Mouse (Mus musculus) lung, embryonic 14.5 days (tissue): ENCODE measurements around the gene Tnrc6b. TPM values are rescaled to one million over a fixed set of nuclear protein-coding genes. Genes with fewer than 3 reads are reported as not detected.

ENCODE experiments used
- ATAC-seq: fragments of 200-750 bp; cut with Nextera tagmentation; 2 replicates; pipeline ENCODE4 v1.8.0; 2017; ENCODE audit warnings: mild to moderate bottlenecking, moderate TSS enrichment, moderate library complexity; ENCODE audit not compliant: insufficient read depth
- DNase-seq: peaks from one replicate; pipeline ENCODE4 v3.0.0-alpha.2; 2015
- H3K27ac ChIP-seq: fragments of 300-500 bp; sonication (generic); 2 replicates; pipeline ENCODE4 v1.5.1; 2014; ENCODE audit warnings: low read depth, mild to moderate bottlenecking, moderate library complexity
- H3K27me3 ChIP-seq: fragments of 300-500 bp; sonication (generic); 2 replicates; pipeline ENCODE4 v1.6.1; 2014; ENCODE audit warnings: low read length, control low read depth; ENCODE audit not compliant: insufficient read depth
- H3K36me3 ChIP-seq: fragments of 300-500 bp; sonication (generic); 2 replicates; pipeline ENCODE4 v1.6.1; 2014; ENCODE audit warnings: control low read depth; ENCODE audit not compliant: insufficient read depth
- H3K4me1 ChIP-seq: fragments of 300-500 bp; sonication (generic); 2 replicates; pipeline ENCODE4 v1.6.1; 2014; ENCODE audit warnings: antibody characterized with exemption, control low read depth; ENCODE audit not compliant: insufficient read depth
- H3K4me2 ChIP-seq: fragments of 300-500 bp; sonication (generic); 2 replicates; pipeline ENCODE4 v1.6.1; 2014; ENCODE audit warnings: mild to moderate bottlenecking
- H3K4me3 ChIP-seq: fragments of 300-500 bp; sonication (generic); 2 replicates; pipeline ENCODE4 v1.5.1; 2014; ENCODE audit warnings: low read depth, low read length
- H3K9ac ChIP-seq: fragments of 300-500 bp; sonication (generic); 2 replicates; pipeline ENCODE4 v1.6.1; 2014
- H3K9me3 ChIP-seq: fragments of 300-500 bp; sonication (generic); 2 replicates; pipeline ENCODE4 v1.6.1; 2016; ENCODE audit warnings: low read depth, low read length, control low read depth
- CTCF ChIP-seq: IDR thresholded peaks from 2 replicates; pipeline ENCODE4 v1.5.1; 2016; ENCODE audit warnings: antibody characterized with exemption, low read depth
- WGBS: fragments of 180-500 bp; shearing (Covaris S2); extraction: QIAGEN DNeasy Blood & Tissue Kit; methylation state at CpG from one replicate; pipeline ENCODE4 v1.1.7; 2014; 5-methylcytosine and 5-hydroxymethylcytosine counted together
- polyA plus RNA-seq: library from polyadenylated mRNA; unstranded; fragments of >200 nt; fragmentation: Nextera tagmentation; extraction: Ambion mirVana; gene quantifications from 2 replicates; pipeline ENCODE4 v1.2.1, GENCODE M21; 2014

The Tnrc6b gene
- polyA plus RNA-seq, 1 experiment from 2014 or later = 17.5 TPM

DNA sequence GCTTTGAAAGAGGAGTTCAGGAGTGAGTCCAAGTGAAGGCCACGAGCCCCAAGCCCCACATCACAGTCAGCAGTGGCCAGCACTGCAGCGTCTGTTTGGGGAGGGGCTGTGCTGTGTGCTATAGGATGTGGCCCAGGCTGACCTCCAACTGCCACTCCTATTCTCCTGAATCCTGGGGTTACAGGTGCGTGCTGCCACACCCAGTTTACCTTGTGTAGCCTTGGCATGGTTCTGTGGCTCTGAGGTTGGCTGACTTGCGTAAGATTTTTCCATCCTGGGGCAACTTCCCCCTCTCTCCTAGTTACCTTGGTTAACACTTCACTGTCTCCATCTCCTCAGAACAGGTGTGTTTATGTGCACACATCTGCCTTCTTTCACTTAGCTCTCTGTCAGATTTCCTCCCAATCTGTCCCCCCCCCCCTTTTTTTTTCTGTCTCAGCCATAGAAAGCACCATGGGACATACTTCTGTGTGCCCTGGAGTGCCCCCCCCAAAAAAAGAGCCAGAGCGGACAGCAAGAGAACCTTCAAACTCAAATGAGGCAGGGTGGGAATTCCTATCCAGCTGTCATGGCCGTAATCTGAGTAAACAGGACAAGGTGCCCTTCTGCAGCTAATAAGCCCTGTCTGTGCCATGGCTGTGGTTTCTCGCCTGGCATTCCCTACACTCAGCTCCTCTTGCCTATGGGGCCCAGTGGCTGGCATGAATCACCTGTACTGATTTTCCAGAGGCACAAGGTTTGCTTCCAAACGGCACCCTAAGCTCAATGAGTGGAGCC, 9.4 kb upstream of the Tnrc6b start:
- H3K4me2 ChIP-seq = no peak overlapping the region
- WGBS = 67% methylated on average over 8 of the region's 8 CpGs

DNA sequence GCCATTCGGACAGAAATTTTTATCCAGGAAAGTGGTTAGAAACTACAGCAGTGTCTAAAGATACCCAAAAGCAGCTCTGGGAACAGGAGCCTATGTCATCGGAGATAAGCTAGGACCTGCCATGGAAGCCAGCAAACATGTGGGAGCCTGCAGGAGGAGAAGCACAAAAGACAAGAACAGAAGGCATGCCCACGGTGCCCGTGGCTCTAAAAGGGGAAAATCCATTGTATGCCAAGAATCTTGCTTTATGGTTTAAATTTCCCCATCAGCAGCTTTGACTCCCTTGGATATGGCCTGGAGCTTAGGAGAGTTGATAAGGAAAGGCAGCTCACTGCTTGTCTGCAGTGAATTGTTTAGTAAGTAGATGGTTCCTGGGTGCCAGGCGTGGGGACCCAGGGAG, 8.2 kb upstream of the Tnrc6b start:
- Histone ChIP-seq H3K27ac (no peak overlapping the region), H3K36me3 (no peaks in the 10 kb centered on the region), H3K9ac (no peak overlapping the region), H3K4me3 (no peak overlapping the region), H3K4me2 (no peak overlapping the region), H3K9me3 (no peaks in the 10 kb centered on the region), H3K27me3 (no peaks in the 10 kb centered on the region), H3K4me1 (0 out of 2 replicates have a peak, but pooled peaks cover 20% of the 10 kb centered on the region)
- DNase-seq (no peak), ATAC-seq (no peak)
- no peak for TF ChIP-seq CTCF
- 79% methylated on average over 5 of the region's 5 CpGs for WGBS

More for the DNA sequence above, 9.4 kb upstream of the Tnrc6b start:
- H3K27ac ChIP-seq = no peak overlapping the region
- H3K9ac ChIP-seq = no peak overlapping the region
- H3K9me3 ChIP-seq = no peaks in the 10 kb centered on the region
- no peak for DNase-seq
- H3K36me3 ChIP-seq = no peaks in the 10 kb centered on the region
- no peaks in the 10 kb centered on the region for H3K27me3 ChIP-seq
- no peak for ATAC-seq
- H3K4me3 ChIP-seq = no peak overlapping the region
- H3K4me1 ChIP-seq = 0 out of 2 replicates have a peak, but pooled peaks cover 8% of the 10 kb centered on the region
- TF ChIP-seq CTCF = no peak

DNA sequence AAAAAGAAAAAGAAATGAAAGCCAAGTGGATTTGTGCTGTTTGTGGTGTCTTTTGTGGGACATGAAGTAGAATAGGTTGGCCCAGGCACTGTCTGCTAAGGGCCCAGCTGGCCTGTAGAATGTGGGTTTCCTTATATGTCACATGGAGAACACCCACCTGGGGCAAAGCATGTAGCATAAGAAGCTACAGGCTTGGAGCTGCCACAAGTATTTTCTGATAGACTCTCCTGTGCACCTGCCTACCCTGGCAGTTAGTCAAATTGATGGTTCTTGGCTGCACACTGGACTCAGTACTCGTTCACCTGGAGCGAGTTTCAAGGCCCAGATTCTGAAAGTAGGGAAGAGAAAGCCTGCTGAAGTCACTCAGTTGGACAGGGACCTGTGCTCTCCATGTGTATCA, 7.6 kb upstream of the Tnrc6b start:
- 0 out of 2 replicates have a peak, but pooled peaks cover 21% of the 10 kb centered on the region for H3K4me1 ChIP-seq
- DNase-seq = no peak
- no peak overlapping the region for H3K4me3 ChIP-seq
- no peaks in the 10 kb centered on the region for H3K36me3 ChIP-seq
- no peaks in the 10 kb centered on the region for H3K27me3 ChIP-seq
- TF ChIP-seq CTCF = no peak
- H3K9me3 ChIP-seq = no peaks in the 10 kb centered on the region
- no peak for ATAC-seq
- no peak overlapping the region for H3K27ac ChIP-seq
- H3K9ac ChIP-seq = no peak overlapping the region
- 74% methylated on average over 2 of the region's 2 CpGs for WGBS
- no peak overlapping the region for H3K4me2 ChIP-seq

DNA sequence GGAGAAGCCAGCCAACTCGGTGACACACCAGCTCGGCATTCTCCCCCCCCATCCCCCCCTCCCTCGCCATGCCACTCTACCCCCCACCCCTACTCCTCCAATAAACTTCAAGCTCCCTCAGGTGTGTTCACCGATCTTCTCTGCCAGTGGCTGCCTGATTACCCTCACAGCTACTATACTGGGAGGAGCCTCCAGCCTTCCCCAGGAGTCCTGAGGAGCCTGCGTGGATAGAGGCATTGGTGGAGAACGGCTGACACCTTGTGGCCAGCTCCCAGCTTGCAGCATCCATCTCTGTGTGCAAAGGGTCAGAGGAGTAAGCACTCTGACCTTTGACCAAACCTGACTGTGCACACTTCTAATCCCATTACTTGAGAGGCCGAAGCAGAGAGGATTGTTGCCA, 6.8 kb upstream of the Tnrc6b start:
- ATAC-seq = peak; percentile 47; the same call in 1 of the 2 replicates

DNA sequence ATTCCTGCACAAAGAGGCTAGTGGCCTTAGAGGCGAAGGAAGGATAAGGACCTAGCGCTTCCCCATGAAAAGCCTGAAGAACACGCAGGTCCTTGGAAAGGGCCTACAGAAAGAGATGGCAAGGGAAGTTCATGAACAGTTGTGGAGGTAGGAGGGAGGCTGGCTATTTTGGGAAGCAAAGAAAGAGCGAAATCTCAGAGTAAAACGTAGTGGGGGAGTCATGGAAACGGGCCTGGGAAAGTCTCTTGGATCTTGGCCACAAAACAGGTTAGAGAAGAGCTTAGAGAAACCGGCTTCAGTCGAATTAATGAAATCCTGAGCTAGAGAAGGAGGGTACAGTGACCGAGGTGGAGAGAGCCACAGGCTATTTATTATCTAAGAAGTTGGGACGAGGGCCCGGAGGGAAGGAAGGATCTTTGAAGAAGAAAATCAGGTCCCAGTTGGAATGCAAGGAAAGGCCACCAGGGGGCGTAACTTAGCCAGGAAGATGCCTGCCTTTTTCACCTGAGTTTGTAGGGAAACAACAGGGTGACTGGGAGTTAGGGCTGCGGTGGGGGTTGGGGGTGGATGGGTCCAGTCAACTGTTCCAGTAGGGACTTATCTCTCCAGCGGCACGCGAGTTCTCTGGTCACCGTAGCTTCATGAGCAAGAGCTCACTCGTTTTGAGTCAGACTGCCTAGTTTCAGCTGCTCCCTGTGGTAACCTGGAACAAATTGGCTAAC, 5.1 kb upstream of the Tnrc6b start:
- H3K27me3 ChIP-seq = no peaks in the 10 kb centered on the region
- ATAC-seq = no peak
- peak overlapping the region; percentile 64 for H3K4me2 ChIP-seq
- DNase-seq = peak; percentile 92
- H3K4me3 ChIP-seq = peak overlapping the region; percentile 24
- H3K9ac ChIP-seq = peak overlapping the region; percentile 32; the same call in 1 of the 2 replicates
- 0 out of 2 replicates have a peak, but pooled peaks cover 24% of the 10 kb centered on the region for H3K4me1 ChIP-seq
- WGBS = 21% methylated on average over 18 of the region's 18 CpGs
- H3K27ac ChIP-seq = peak overlapping the region; percentile 95
- no peaks in the 10 kb centered on the region for H3K36me3 ChIP-seq
- peak; percentile 92 for TF ChIP-seq CTCF
- H3K9me3 ChIP-seq = no peaks in the 10 kb centered on the region

More for the DNA sequence above, 6.8 kb upstream of the Tnrc6b start:
- Histone ChIP-seq H3K27me3 (no peaks in the 10 kb centered on the region), H3K9ac (no peak overlapping the region), H3K27ac (no peak overlapping the region), H3K4me2 (0 out of 2 replicates have a peak overlapping the region, but pooled peaks have one; percentile 23), H3K9me3 (no peaks in the 10 kb centered on the region), H3K36me3 (no peaks in the 10 kb centered on the region), H3K4me3 (no peak overlapping the region), H3K4me1 (0 out of 2 replicates have a peak, but pooled peaks cover 21% of the 10 kb centered on the region)
- TF ChIP-seq CTCF = peak; percentile 92
- DNase-seq = peak; percentile 90
- 5% methylated on average over 7 of the region's 7 CpGs for WGBS

DNA sequence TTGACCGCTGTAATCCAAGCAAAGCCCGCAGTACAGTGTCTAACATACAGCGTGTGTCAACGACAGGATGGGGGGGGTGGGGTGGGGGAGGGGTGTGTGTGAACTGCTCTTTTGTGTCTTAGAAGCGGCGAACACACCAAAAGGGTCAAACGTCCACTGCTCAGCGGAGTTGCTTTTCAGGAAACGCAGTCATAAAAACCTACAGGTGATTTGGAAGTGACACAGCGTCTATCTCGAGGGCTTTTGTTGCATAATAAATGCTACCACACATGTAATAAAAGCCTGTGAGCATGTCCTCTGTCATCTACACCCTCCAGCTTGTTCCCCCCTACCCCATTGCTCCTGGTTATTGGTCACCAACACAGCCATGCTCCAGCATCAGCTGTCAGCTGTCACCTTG, 4.5 kb upstream of the Tnrc6b start:
- Histone ChIP-seq H3K9me3 (no peaks in the 10 kb centered on the region), H3K4me2 (peak overlapping the region; percentile 64), H3K4me1 (0 out of 2 replicates have a peak, but pooled peaks cover 24% of the 10 kb centered on the region), H3K9ac (0 out of 2 replicates have a peak overlapping the region, but pooled peaks have one; percentile 32), H3K27ac (peak overlapping the region; percentile 95), H3K4me3 (peak overlapping the region; percentile 24), H3K27me3 (no peaks in the 10 kb centered on the region), H3K36me3 (no peaks in the 10 kb centered on the region)
- 9% methylated on average over 11 of the region's 11 CpGs for WGBS
- no peak for TF ChIP-seq CTCF
- peak; percentile 22; the same call in 1 of the 2 replicates for ATAC-seq
- DNase-seq = peak; percentile 76

DNA sequence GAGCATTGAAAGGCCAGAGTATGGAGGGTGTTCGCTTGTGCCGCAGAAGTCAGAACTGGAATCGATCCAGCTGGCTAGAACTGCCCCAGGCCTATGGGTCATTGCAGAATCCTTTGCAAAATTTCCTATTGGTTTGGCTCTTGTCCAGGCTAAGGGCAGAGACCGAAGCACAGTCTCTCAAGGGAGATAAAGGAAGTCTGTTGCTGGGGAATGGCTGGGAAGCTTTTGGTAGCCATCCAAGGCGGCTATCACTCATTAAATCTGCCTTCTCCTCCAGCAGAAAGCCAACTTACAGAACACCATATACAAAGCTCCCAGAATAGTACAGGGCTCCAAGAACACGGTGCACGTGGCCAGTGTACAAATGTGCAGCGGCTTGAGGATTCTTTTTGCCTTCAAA, 4.0 kb upstream of the Tnrc6b start:
- peak overlapping the region; percentile 24; the same call in 1 of the 2 replicates for H3K4me3 ChIP-seq
- no peaks in the 10 kb centered on the region for H3K27me3 ChIP-seq
- no peak for TF ChIP-seq CTCF
- ATAC-seq (peak; percentile 38), DNase-seq (peak; percentile 99)
- no peaks in the 10 kb centered on the region for H3K36me3 ChIP-seq
- peak overlapping the region; percentile 64 for H3K4me2 ChIP-seq
- peak overlapping the region; percentile 95 for H3K27ac ChIP-seq
- 29% methylated on average over 8 of the region's 8 CpGs for WGBS
- 0 out of 2 replicates have a peak, but pooled peaks cover 24% of the 10 kb centered on the region for H3K4me1 ChIP-seq
- H3K9ac ChIP-seq = no peak overlapping the region
- no peaks in the 10 kb centered on the region for H3K9me3 ChIP-seq
